Mouse (Mus musculus) olfactory bulb, adult 2 months (tissue): ENCODE measurements around the gene Med16. TPM values are rescaled to one million over a fixed set of nuclear protein-coding genes. Genes with fewer than 3 reads are reported as not detected.
A peak's percentile ranks its signal among the peaks of the same experiment; 100 is the strongest.

Source experiments
- H3K27ac ChIP-seq: fragments of 200-500 bp; 2 replicates; pipeline ENCODE4 v1.5.1; 2012; ENCODE audit warnings: low read depth, low read length; ENCODE audit not compliant: insufficient read depth
- H3K4me1 ChIP-seq: fragments of 200-500 bp; 2 replicates; pipeline ENCODE4 v1.6.1; 2012; ENCODE audit warnings: low read length; ENCODE audit not compliant: control insufficient read depth, insufficient read depth
- H3K4me3 ChIP-seq: fragments of 200-500 bp; 2 replicates; pipeline ENCODE4 v1.5.1; 2012; ENCODE audit warnings: mild to moderate bottlenecking, low read depth, low read length, moderate library complexity; ENCODE audit not compliant: insufficient read depth
- CTCF ChIP-seq: fragments of 200-500 bp; IDR thresholded peaks from 2 replicates; pipeline ENCODE4 v1.5.1; 2012; ENCODE audit warnings: low read depth, mild to moderate bottlenecking, low read length, moderate library complexity; ENCODE audit not compliant: insufficient read depth
- POLR2A ChIP-seq: fragments of 200-500 bp; IDR thresholded peaks from 2 replicates; pipeline ENCODE4 v1.6.1; 2012; ENCODE audit warnings: mild to moderate bottlenecking, low read depth, low read length, moderate library complexity; ENCODE audit not compliant: insufficient read depth
- WGBS: fragments of 180-500 bp; shearing (Covaris S2); methylation state at CpG from one replicate; pipeline ENCODE4 v1.1.7; 2018; 5-methylcytosine and 5-hydroxymethylcytosine counted together
- polyA plus RNA-seq: library from polyadenylated mRNA; stranded (reverse); fragments of >200 nt; gene quantifications from 2 replicates; pipeline ENCODE4 v1.2.4, GENCODE M21; 2012; ENCODE audit warnings: low replicate concordance; ENCODE audit not compliant: missing spikeins, insufficient read depth, insufficient read length

Gene Med16
- not detected in 2 replicates for polyA plus RNA-seq

- peaks cover 25% of the 10 kb centered on the region for H3K4me1 ChIP-seq
- TF ChIP-seq POLR2A (peak; percentile 70), CTCF (no peak)
- peak within 1 kb of the TSS; percentile 100 for H3K27ac ChIP-seq
- 2% methylated on average over 52 of the region's 52 CpGs for WGBS
- peak within 1 kb of the TSS; percentile 100 for H3K4me3 ChIP-seq
These were observed at the start of gene Med16 for GRCm38 (mm10) chr10:79908167-79909091. TSS of gene Med16 (minus strand) at chr10:79908923.

GRCm38 (mm10) chr10:79958140-79958816, 49.6 kb upstream of the Med16 start:
- no peak overlapping the region for H3K4me3 ChIP-seq
- H3K4me1 ChIP-seq = peaks cover 6% of the 10 kb centered on the region; the same call in 1 of the 2 replicates
- 17% methylated on average over 21 of the region's 21 CpGs for WGBS
- H3K27ac ChIP-seq = no peak overlapping the region
- TF ChIP-seq CTCF (peak; percentile 65; the same call in 1 of the 2 replicates), POLR2A (no peak)

GRCm38 (mm10) chr10:79956643-79957154, 48.0 kb upstream of the Med16 start:
- H3K4me3 ChIP-seq = no peak overlapping the region
- H3K4me1 ChIP-seq = peaks cover 6% of the 10 kb centered on the region; the same call in 1 of the 2 replicates
- no peak for TF ChIP-seq CTCF
- no peak for TF ChIP-seq POLR2A
- H3K27ac ChIP-seq = no peak overlapping the region
- WGBS = 38% methylated on average over 4 of the region's 4 CpGs

GRCm38 (mm10) chr10:79955691-79956090, 47.0 kb upstream of the Med16 start:
- 80% methylated on average over 9 of the region's 9 CpGs for WGBS
- Histone ChIP-seq H3K4me3 (no peak overlapping the region), H3K4me1 (peaks cover 5% of the 10 kb centered on the region; the same call in 1 of the 2 replicates), H3K27ac (no peak overlapping the region)
- TF ChIP-seq POLR2A (no peak), CTCF (no peak)

- TF ChIP-seq CTCF (peak; percentile 63; the same call in 1 of the 2 replicates), POLR2A (no peak)
- H3K4me1 ChIP-seq = peaks cover 2% of the 10 kb centered on the region; the same call in 1 of the 2 replicates
- no peak overlapping the region for H3K27ac ChIP-seq
- WGBS = 83% methylated on average over 6 of the region's 6 CpGs
- H3K4me3 ChIP-seq = no peak overlapping the region
These were observed 45.2 kb upstream of the Med16 start for GRCm38 (mm10) chr10:79953946-79954345.

- WGBS = 84% methylated on average over 18 of the region's 18 CpGs
- no peak overlapping the region for H3K27ac ChIP-seq
- H3K4me1 ChIP-seq = peaks cover 14% of the 10 kb centered on the region
- TF ChIP-seq POLR2A (no peak), CTCF (no peak)
- no peak overlapping the region for H3K4me3 ChIP-seq
These were observed 41.9 kb upstream of the Med16 start for GRCm38 (mm10) chr10:79950661-79951060.

GRCm38 (mm10) chr10:79949873-79950272, 41.1 kb upstream of the Med16 start:
- no peak for TF ChIP-seq POLR2A
- TF ChIP-seq CTCF = no peak
- H3K27ac ChIP-seq = no peak overlapping the region
- no peak overlapping the region for H3K4me3 ChIP-seq
- WGBS = 93% methylated on average over 4 of the region's 4 CpGs
- H3K4me1 ChIP-seq = peaks cover 21% of the 10 kb centered on the region

GRCm38 (mm10) chr10:79947502-79947901, 38.8 kb upstream of the Med16 start:
- WGBS = 85% methylated on average over 6 of the region's 6 CpGs
- TF ChIP-seq POLR2A (no peak), CTCF (no peak)
- Histone ChIP-seq H3K27ac (no peak overlapping the region), H3K4me3 (no peak overlapping the region), H3K4me1 (peaks cover 21% of the 10 kb centered on the region)
